Mouse (Mus musculus): ENCODE results near the gene Abcb6. TPM values are rescaled to one million over a fixed set of nuclear protein-coding genes. Genes with fewer than 3 reads are reported as not detected.

Abcb6 gene
- total RNA-seq (2014; fragmentation: Nextera tagmentation) (19.5 and 132 TPM in 2 replicates), total RNA-seq (2017) (25.0 and 28.1 TPM in 2 replicates), polyA plus RNA-seq (2012) (5.4 and 9.5 TPM in 2 replicates)

DNA sequence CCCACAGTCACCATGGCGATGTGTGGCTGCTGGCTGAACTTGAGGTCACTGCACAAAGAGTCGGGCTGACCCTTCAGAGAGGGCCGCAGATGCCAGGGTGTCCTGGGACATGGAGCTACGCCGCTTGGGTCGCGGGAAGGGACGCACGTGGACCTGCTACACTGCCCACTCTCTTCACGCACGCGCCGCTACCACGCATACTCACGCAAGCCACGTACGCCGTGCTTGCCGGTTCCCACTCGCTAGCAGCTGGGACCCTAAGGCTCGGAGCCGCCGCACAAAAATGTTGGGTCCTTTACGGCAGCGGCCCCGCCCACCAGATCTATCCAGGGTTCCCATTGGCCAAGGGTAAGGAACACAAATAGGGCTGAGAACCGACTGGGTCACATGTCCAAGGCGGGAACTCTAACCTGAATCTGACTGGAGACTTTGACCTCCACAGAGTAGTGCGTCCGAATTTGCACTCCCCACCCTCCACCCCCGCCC is at the start of gene Abcb6:
Abcb6 (minus strand) TSS at position 288 of the 486 bp plus-strand sequence.
- TF ChIP-seq GATA2 (IDR thresholded peaks at IDR 0.05; ENCODE audit: borderline replicate concordance, low read depth, low read length), result no peak
- TF ChIP-seq GATA1 (IDR thresholded peaks at IDR 0.05; ENCODE audit: borderline replicate concordance, low read length), result no peak
- no peak for TF ChIP-seq TAL1 (conservative IDR thresholded peaks at IDR 0.05; ENCODE audit: low read depth, low read length)
- Histone ChIP-seq H3K27me3 (ENCODE audit: insufficient read depth, low read length) (no peaks in the 10 kb centered on the region; the same call in 1 of the 2 replicates), H3K4me3 (ENCODE audit: low read depth, low read length) (peak within 1 kb of the TSS; percentile 80), H3K36me3 (replicated peaks) (peaks cover 82% of the 10 kb centered on the region), H3K9me3 (replicated peaks) (peaks cover 3% of the 10 kb centered on the region; the same call in 1 of the 2 replicates), H3K4me1 (ENCODE audit: insufficient read depth, low read depth, low read length) (peaks cover 63% of the 10 kb centered on the region)
- DNase-seq (ENCODE audit: low spot score) (peak; percentile 94), ATAC-seq (ENCODE audit: extremely low read depth, insufficient number of reproducible peaks, low FRiP score, poor library complexity, severe bottlenecking) (peak; percentile 85)

GRCm38 (mm10) chr1:75229158-75229557 is 49.0 kb upstream of the Abcb6 start:
- no peaks in the 10 kb centered on the region for H3K36me3 ChIP-seq (replicated peaks)
- no peak for DNase-seq (ENCODE audit: low spot score)
- no peak overlapping the region for H3K4me3 ChIP-seq (ENCODE audit: low read depth, low read length)
- ATAC-seq (ENCODE audit: extremely low read depth, insufficient number of reproducible peaks, low FRiP score, poor library complexity, severe bottlenecking), result no peak
- H3K9me3 ChIP-seq (replicated peaks), result no peaks in the 10 kb centered on the region
- H3K4me1 ChIP-seq (ENCODE audit: insufficient read depth, low read depth, low read length), result peaks cover 61% of the 10 kb centered on the region
- TF ChIP-seq GATA2 (IDR thresholded peaks at IDR 0.05; ENCODE audit: borderline replicate concordance, low read depth, low read length) (no peak), TAL1 (conservative IDR thresholded peaks at IDR 0.05; ENCODE audit: low read depth, low read length) (no peak), CTCF (IDR thresholded peaks at IDR 0.05; ENCODE audit: low read depth, low read length) (no peak), GATA1 (IDR thresholded peaks at IDR 0.05; ENCODE audit: borderline replicate concordance, low read length) (no peak), POLR2AphosphoS5 (IDR thresholded peaks at IDR 0.05; ENCODE audit: insufficient replicate concordance, low read depth, low read length) (no peak)
- peaks cover 34% of the 10 kb centered on the region for H3K27me3 ChIP-seq (ENCODE audit: insufficient read depth, low read length)

- Histone ChIP-seq H3K4me1 (ENCODE audit: insufficient read depth, low read depth, low read length) (peaks cover 69% of the 10 kb centered on the region), H3K36me3 (replicated peaks) (no peaks in the 10 kb centered on the region), H3K9me3 (replicated peaks) (no peaks in the 10 kb centered on the region), H3K27me3 (ENCODE audit: insufficient read depth, low read length) (peaks cover 34% of the 10 kb centered on the region), H3K4me3 (ENCODE audit: low read depth, low read length) (no peak overlapping the region)
- no peak for ATAC-seq (ENCODE audit: extremely low read depth, insufficient number of reproducible peaks, low FRiP score, poor library complexity, severe bottlenecking)
- DNase-seq (ENCODE audit: low spot score), result no peak
- TF ChIP-seq CTCF (IDR thresholded peaks at IDR 0.05; ENCODE audit: low read depth, low read length) (no peak), POLR2AphosphoS5 (IDR thresholded peaks at IDR 0.05; ENCODE audit: insufficient replicate concordance, low read depth, low read length) (no peak), GATA2 (IDR thresholded peaks at IDR 0.05; ENCODE audit: borderline replicate concordance, low read depth, low read length) (no peak), GATA1 (IDR thresholded peaks at IDR 0.05; ENCODE audit: borderline replicate concordance, low read length) (no peak), TAL1 (conservative IDR thresholded peaks at IDR 0.05; ENCODE audit: low read depth, low read length) (no peak)
Observed at GRCm38 (mm10) chr1:75227653-75228052, 47.5 kb upstream of the Abcb6 start.

GRCm38 (mm10) chr1:75226138-75226537 is 45.9 kb upstream of the Abcb6 start:
- H3K4me1 ChIP-seq (ENCODE audit: insufficient read depth, low read depth, low read length), result peaks cover 65% of the 10 kb centered on the region
- H3K4me3 ChIP-seq (ENCODE audit: low read depth, low read length), result no peak overlapping the region
- H3K27me3 ChIP-seq (ENCODE audit: insufficient read depth, low read length), result peaks cover 25% of the 10 kb centered on the region
- H3K9me3 ChIP-seq (replicated peaks), result no peaks in the 10 kb centered on the region
- ATAC-seq (ENCODE audit: extremely low read depth, insufficient number of reproducible peaks, low FRiP score, poor library complexity, severe bottlenecking) (no peak), DNase-seq (ENCODE audit: low spot score) (no peak)
- H3K36me3 ChIP-seq (replicated peaks), result no peaks in the 10 kb centered on the region
- no peak for TF ChIP-seq GATA2 (IDR thresholded peaks at IDR 0.05; ENCODE audit: borderline replicate concordance, low read depth, low read length)
- no peak for TF ChIP-seq POLR2AphosphoS5 (IDR thresholded peaks at IDR 0.05; ENCODE audit: insufficient replicate concordance, low read depth, low read length)
- no peak for TF ChIP-seq GATA1 (IDR thresholded peaks at IDR 0.05; ENCODE audit: borderline replicate concordance, low read length)
- no peak for TF ChIP-seq TAL1 (conservative IDR thresholded peaks at IDR 0.05; ENCODE audit: low read depth, low read length)
- no peak for TF ChIP-seq CTCF (IDR thresholded peaks at IDR 0.05; ENCODE audit: low read depth, low read length)

- peaks cover 21% of the 10 kb centered on the region for H3K27me3 ChIP-seq (ENCODE audit: insufficient read depth, low read length)
- H3K9me3 ChIP-seq (replicated peaks), result no peaks in the 10 kb centered on the region
- TF ChIP-seq CTCF (IDR thresholded peaks at IDR 0.05; ENCODE audit: low read depth, low read length) (no peak), POLR2AphosphoS5 (IDR thresholded peaks at IDR 0.05; ENCODE audit: insufficient replicate concordance, low read depth, low read length) (no peak), GATA1 (IDR thresholded peaks at IDR 0.05; ENCODE audit: borderline replicate concordance, low read length) (no peak), GATA2 (IDR thresholded peaks at IDR 0.05; ENCODE audit: borderline replicate concordance, low read depth, low read length) (no peak)
- peaks cover 58% of the 10 kb centered on the region for H3K4me1 ChIP-seq (ENCODE audit: insufficient read depth, low read depth, low read length)
- no peaks in the 10 kb centered on the region for H3K36me3 ChIP-seq (replicated peaks)
- ATAC-seq (ENCODE audit: extremely low read depth, insufficient number of reproducible peaks, low FRiP score, poor library complexity, severe bottlenecking) (no peak), DNase-seq (ENCODE audit: low spot score) (no peak)
- no peak overlapping the region for H3K4me3 ChIP-seq (ENCODE audit: low read depth, low read length)
Observed at GRCm38 (mm10) chr1:75225473-75225872, 45.3 kb upstream of the Abcb6 start.

- H3K36me3 ChIP-seq (replicated peaks), result no peaks in the 10 kb centered on the region
- no peaks in the 10 kb centered on the region for H3K9me3 ChIP-seq (replicated peaks)
- ATAC-seq (ENCODE audit: extremely low read depth, insufficient number of reproducible peaks, low FRiP score, poor library complexity, severe bottlenecking), result no peak
- H3K27me3 ChIP-seq (ENCODE audit: insufficient read depth, low read length), result peaks cover 18% of the 10 kb centered on the region
- no peak overlapping the region for H3K4me3 ChIP-seq (ENCODE audit: low read depth, low read length)
- no peak for DNase-seq (ENCODE audit: low spot score)
- TF ChIP-seq POLR2AphosphoS5 (IDR thresholded peaks at IDR 0.05; ENCODE audit: insufficient replicate concordance, low read depth, low read length), result no peak
- TF ChIP-seq GATA1 (IDR thresholded peaks at IDR 0.05; ENCODE audit: borderline replicate concordance, low read length), result no peak
- no peak for TF ChIP-seq TAL1 (conservative IDR thresholded peaks at IDR 0.05; ENCODE audit: low read depth, low read length)
- no peak for TF ChIP-seq CTCF (IDR thresholded peaks at IDR 0.05; ENCODE audit: low read depth, low read length)
- TF ChIP-seq GATA2 (IDR thresholded peaks at IDR 0.05; ENCODE audit: borderline replicate concordance, low read depth, low read length), result no peak
- peaks cover 56% of the 10 kb centered on the region for H3K4me1 ChIP-seq (ENCODE audit: insufficient read depth, low read depth, low read length)
Observed at GRCm38 (mm10) chr1:75223532-75223931, 43.3 kb upstream of the Abcb6 start.

All from G1E (cell line).